Mouse (Mus musculus): ENCODE data around the gene Mrap. TPM values are rescaled to one million over a fixed set of nuclear protein-coding genes. Genes with fewer than 3 reads are reported as not detected.

Gene Mrap
- 328 and 353 TPM in 2 replicates for polyA plus RNA-seq (2012; ENCODE audit: insufficient read depth, insufficient read length, missing spikeins)

DNA sequence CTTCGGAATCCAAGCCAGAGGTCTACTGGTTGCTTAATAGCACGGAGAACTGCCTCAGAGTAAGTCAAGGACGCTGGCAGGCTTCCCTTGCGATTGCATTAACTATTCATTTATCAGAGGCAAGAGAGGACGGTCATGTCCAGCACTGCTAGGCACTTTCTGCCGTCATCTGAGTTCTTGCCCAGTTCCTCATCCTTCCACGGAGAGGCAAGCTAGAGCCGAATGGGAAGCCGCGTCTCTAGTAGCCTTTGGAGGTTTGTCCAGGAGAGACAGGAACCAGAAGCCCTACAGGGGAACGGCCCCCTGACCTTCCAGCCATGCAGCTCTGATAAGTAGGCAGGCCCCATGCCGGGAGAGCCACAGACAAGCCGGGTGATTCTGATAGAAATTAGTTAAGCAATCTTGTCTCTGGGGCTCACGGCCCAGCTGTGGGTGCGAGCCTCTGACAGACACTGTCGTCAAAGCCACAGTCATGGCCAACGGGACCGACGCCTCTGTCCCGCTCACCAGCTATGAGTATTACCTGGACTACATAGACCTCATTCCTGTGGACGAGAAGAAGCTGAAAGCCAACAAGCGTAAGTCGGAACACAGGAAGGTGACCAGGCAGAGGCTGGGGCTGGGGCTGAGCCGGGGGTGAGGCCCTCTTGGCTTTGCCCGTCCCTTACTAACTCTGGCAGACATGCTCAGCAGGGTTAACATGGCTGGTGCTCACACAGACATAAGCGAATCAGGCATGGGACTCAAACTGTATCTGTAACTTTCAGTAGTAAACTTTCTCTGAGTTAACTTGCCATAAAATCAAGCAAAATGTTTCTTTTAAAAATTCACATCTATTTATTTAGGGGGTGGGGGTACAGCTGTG is at the start of gene Mrap:
Mrap (plus strand) TSS at position 116 of the 865 bp plus-strand sequence.
- Histone ChIP-seq H3K27ac (replicated peaks; ENCODE audit: low read depth, low read length) (peak within 1 kb of the TSS; percentile 96), H3K4me3 (ENCODE audit: insufficient read depth, low read depth, low read length) (peak within 1 kb of the TSS; percentile 75), H3K4me1 (ENCODE audit: control insufficient read depth, insufficient read depth, insufficient read length, low read length) (peaks cover 6% of the 10 kb centered on the region)

DNA sequence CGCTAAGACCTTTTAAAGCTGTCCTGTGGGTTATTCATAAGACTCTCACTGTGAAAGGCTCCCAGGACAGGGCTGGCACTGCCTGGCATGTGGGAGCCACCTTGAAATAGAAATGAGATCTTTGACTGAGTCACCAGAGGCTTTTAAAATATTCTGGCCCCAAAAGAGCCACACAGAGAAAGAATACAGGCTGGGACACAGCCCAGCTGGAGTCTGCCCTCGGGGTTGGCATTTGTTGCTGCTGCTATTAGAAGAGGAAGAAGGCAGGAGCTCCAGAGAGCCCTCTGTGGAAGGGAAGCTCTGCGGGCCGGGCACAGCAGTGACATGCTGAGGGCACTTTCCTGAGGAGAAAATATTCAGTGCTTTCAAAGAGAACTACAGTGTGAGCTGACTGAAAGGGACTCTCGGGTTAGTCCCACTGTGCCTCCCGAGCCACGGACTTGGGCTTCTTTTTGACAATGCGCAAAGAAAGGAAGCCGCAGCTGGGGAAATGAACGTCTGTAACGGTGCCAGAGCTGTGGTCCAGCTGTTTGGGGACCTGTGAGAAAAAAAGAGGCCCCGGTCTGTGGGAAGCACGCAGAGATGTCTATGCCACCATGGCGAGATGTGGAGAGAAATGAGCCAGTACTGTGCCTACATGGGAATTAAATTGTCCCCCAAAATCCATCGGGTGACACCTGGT is 45.2 kb upstream of the Mrap start:
- H3K27ac ChIP-seq (replicated peaks; ENCODE audit: low read depth, low read length) = 0 out of 2 replicates have a peak overlapping the region, but pooled peaks have one; percentile 18
- peaks cover 6% of the 10 kb centered on the region; the same call in 1 of the 2 replicates for H3K4me1 ChIP-seq (ENCODE audit: control insufficient read depth, insufficient read depth, insufficient read length, low read length)
- H3K4me3 ChIP-seq (ENCODE audit: insufficient read depth, low read depth, low read length) = no peak overlapping the region

DNA sequence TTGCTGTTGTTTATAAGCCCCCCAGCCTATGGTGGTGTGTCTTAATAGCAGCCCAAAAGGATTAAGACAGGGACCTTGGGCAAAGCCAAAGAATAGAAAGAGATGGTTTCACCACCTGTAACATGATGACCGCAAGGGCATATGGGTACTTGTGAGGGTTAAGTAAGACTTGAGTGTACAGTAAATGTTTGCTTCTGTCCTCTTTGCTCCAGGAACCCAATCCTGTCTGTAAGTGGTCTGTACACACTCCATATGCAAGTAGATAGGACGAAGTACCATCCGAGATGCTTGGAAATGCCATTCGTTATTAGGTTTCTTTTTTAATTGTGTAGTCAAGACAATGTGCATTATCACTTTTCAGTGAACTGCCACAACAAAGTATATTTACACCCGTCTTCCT is 44.4 kb upstream of the Mrap start:
- H3K4me1 ChIP-seq (ENCODE audit: control insufficient read depth, insufficient read depth, insufficient read length, low read length) = 0 out of 2 replicates have a peak, but pooled peaks cover 3% of the 10 kb centered on the region
- no peak overlapping the region for H3K4me3 ChIP-seq (ENCODE audit: insufficient read depth, low read depth, low read length)
- no peak overlapping the region for H3K27ac ChIP-seq (replicated peaks; ENCODE audit: low read depth, low read length)

GRCm38 (mm10) chr16:90694719-90695118 is 43.3 kb upstream of the Mrap start:
- Histone ChIP-seq H3K27ac (replicated peaks; ENCODE audit: low read depth, low read length) (no peak overlapping the region), H3K4me1 (ENCODE audit: control insufficient read depth, insufficient read depth, insufficient read length, low read length) (0 out of 2 replicates have a peak, but pooled peaks cover 3% of the 10 kb centered on the region), H3K4me3 (ENCODE audit: insufficient read depth, low read depth, low read length) (no peak overlapping the region)

GRCm38 (mm10) chr16:90695121-90695520 is 42.9 kb upstream of the Mrap start:
- Histone ChIP-seq H3K4me1 (ENCODE audit: control insufficient read depth, insufficient read depth, insufficient read length, low read length) (0 out of 2 replicates have a peak, but pooled peaks cover 3% of the 10 kb centered on the region), H3K4me3 (ENCODE audit: insufficient read depth, low read depth, low read length) (no peak overlapping the region), H3K27ac (replicated peaks; ENCODE audit: low read depth, low read length) (no peak overlapping the region)

DNA sequence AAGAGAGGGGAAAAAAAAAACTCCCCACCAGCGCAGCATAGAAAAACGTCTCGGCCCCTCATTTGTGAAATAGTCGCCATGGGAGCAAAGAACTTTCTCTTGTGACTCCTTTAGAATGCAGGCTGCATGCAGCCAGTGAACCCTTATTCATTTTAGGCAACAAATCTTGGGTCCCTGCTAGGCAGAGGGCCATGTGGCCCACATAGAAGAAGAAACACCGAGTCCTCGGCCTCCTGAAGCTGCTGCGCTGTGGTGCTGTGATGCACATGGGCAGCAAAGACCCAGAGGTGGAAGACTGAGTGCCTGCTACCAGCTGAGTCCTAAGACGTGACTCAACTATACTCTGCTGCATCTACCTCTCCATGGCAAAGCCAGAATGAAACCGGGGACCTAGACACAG is 41.7 kb upstream of the Mrap start:
- no peak overlapping the region for H3K27ac ChIP-seq (replicated peaks; ENCODE audit: low read depth, low read length)
- H3K4me1 ChIP-seq (ENCODE audit: control insufficient read depth, insufficient read depth, insufficient read length, low read length) = 0 out of 2 replicates have a peak, but pooled peaks cover 3% of the 10 kb centered on the region

GRCm38 (mm10) chr16:90699390-90699789 is 38.6 kb upstream of the Mrap start:
- Histone ChIP-seq H3K4me1 (ENCODE audit: control insufficient read depth, insufficient read depth, insufficient read length, low read length) (no peaks in the 10 kb centered on the region), H3K4me3 (ENCODE audit: insufficient read depth, low read depth, low read length) (no peak overlapping the region), H3K27ac (replicated peaks; ENCODE audit: low read depth, low read length) (no peak overlapping the region)

More for the DNA sequence above, 41.7 kb upstream of the Mrap start:
- no peak overlapping the region for H3K4me3 ChIP-seq (ENCODE audit: insufficient read depth, low read depth, low read length)

DNA sequence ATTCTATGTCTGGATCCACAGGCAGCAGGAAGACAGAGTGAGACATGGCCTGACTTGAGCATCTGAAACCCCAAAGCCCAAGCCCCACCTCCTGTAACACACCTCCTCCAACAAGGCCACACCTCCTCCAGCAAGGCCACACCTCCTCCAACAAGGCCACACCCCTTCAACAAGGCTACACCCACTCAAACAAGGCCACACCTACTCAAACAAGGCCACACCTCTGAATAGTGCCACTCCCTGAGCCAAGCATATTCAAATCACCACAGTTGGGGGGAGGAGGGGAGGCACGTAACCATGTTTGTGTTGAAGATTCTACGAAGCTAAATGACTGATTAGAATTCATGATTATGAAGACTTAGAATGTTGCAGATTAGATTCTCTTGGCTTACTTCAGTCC is 36.5 kb upstream of the Mrap start:
- Histone ChIP-seq H3K4me1 (ENCODE audit: control insufficient read depth, insufficient read depth, insufficient read length, low read length) (no peaks in the 10 kb centered on the region), H3K27ac (replicated peaks; ENCODE audit: low read depth, low read length) (no peak overlapping the region)

DNA sequence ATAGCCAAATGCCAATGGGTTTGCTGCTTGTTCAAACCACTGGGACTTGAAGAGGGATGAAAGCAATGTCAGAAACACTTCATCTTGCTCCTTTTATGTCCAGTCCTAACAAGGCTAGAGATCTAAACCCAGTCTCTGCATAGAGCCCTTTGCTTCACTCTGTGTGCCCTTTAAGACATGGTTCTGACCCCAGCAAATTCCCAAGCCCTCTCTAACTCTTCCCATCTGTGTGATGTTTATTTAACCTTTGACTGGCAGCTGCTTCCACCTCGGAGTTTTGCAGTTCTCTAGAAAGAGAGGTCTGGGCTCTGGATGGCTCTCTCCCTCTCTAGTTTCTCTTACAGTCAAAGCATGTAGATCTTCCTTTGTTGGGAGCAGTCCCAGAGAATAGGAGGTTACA is 34.4 kb upstream of the Mrap start:
- no peak overlapping the region for H3K4me3 ChIP-seq (ENCODE audit: insufficient read depth, low read depth, low read length)
- H3K4me1 ChIP-seq (ENCODE audit: control insufficient read depth, insufficient read depth, insufficient read length, low read length) = no peaks in the 10 kb centered on the region
- no peak overlapping the region for H3K27ac ChIP-seq (replicated peaks; ENCODE audit: low read depth, low read length)

More for the DNA sequence above, 36.5 kb upstream of the Mrap start:
- no peak overlapping the region for H3K4me3 ChIP-seq (ENCODE audit: insufficient read depth, low read depth, low read length)

DNA sequence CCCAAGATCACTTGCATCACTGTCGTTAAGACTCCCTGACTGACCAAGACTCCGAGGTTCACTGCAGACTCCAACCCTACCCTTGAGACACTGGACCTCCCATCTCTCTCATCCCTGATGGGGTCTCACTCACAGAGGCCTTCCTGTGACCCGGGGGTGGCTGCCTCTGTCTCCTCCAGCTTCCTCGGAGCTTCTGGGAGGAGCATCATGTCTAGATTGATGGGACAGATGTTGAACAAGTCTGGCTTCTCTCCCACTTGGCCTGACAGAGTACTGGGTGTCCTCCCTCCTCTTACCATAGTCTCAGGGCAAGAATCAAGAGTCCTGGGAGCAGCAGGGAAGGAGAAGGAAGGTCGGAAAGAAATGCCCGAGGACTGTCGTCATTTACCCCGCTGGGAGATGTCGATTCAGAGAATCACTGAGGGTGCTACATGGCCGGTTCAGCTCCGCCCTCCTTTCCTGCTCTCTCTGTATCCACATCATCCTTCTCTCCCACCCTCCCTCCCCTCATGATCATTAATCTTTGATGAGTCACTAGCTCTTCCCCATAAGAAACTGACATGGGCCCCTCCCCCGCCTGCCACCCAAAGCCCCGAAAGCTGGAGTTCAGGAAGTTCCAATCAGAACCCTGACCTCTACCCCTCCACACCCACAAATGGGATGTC is 33.7 kb upstream of the Mrap start:
- H3K27ac ChIP-seq (replicated peaks; ENCODE audit: low read depth, low read length) = no peak overlapping the region
- H3K4me1 ChIP-seq (ENCODE audit: control insufficient read depth, insufficient read depth, insufficient read length, low read length) = no peaks in the 10 kb centered on the region
- H3K4me3 ChIP-seq (ENCODE audit: insufficient read depth, low read depth, low read length) = no peak overlapping the region

DNA sequence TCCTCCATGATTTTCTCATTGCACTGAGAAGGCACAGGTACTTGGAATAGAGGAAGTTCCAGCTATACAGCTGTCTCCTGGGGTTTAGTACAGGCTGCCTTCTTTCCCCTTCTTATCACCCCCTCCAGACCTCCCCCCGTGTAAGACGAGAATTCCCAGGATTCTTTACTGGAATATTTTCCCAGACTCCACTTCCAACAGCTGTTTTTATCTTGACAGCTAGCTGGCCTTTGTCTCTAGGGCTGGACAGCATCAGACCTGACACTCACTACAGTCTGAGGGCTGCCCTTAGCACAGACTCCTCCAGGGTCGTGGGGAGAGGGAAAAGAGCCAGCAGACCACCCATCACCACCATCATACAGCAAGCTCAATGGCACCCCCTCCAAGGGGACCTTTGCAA is 31.7 kb upstream of the Mrap start:
- H3K4me3 ChIP-seq (ENCODE audit: insufficient read depth, low read depth, low read length) = no peak overlapping the region
- no peaks in the 10 kb centered on the region for H3K4me1 ChIP-seq (ENCODE audit: control insufficient read depth, insufficient read depth, insufficient read length, low read length)
- no peak overlapping the region for H3K27ac ChIP-seq (replicated peaks; ENCODE audit: low read depth, low read length)

GRCm38 (mm10) chr16:90709711-90710289 is 28.2 kb upstream of the Mrap start:
- H3K4me3 ChIP-seq (ENCODE audit: insufficient read depth, low read depth, low read length) = no peak overlapping the region
- no peak overlapping the region for H3K27ac ChIP-seq (replicated peaks; ENCODE audit: low read depth, low read length)
- no peaks in the 10 kb centered on the region for H3K4me1 ChIP-seq (ENCODE audit: control insufficient read depth, insufficient read depth, insufficient read length, low read length)

- H3K4me3 ChIP-seq (ENCODE audit: insufficient read depth, low read depth, low read length) = no peak overlapping the region
- H3K4me1 ChIP-seq (ENCODE audit: control insufficient read depth, insufficient read depth, insufficient read length, low read length) = no peaks in the 10 kb centered on the region
- no peak overlapping the region for H3K27ac ChIP-seq (replicated peaks; ENCODE audit: low read depth, low read length)
Observed at GRCm38 (mm10) chr16:90710313-90710712, 27.7 kb upstream of the Mrap start.

GRCm38 (mm10) chr16:90724051-90724450 is 14.0 kb upstream of the Mrap start:
- Histone ChIP-seq H3K4me1 (ENCODE audit: control insufficient read depth, insufficient read depth, insufficient read length, low read length) (no peaks in the 10 kb centered on the region), H3K4me3 (ENCODE audit: insufficient read depth, low read depth, low read length) (no peak overlapping the region), H3K27ac (replicated peaks; ENCODE audit: low read depth, low read length) (no peak overlapping the region)

Measured in brown adipose tissue, adult 24 weeks (tissue).